Mouse (Mus musculus) hindbrain, postnatal 0 days (tissue): ENCODE results near the gene Fgf23. TPM values are rescaled to one million over a fixed set of nuclear protein-coding genes. Genes with fewer than 3 reads are reported as not detected.

ENCODE experiments used
- ATAC-seq: fragments of 200-750 bp; cut with Nextera tagmentation; 2 replicates; pipeline ENCODE4 v1.8.0; 2017; ENCODE audit warnings: mild to moderate bottlenecking, moderate TSS enrichment, moderate library complexity
- DNase-seq: peaks from one replicate; pipeline ENCODE4 v3.0.0-alpha.2; 2015; ENCODE audit warnings: low spot score
- H3K27ac ChIP-seq: fragments of 300-500 bp; sonication (generic); 2 replicates; pipeline ENCODE4 v1.5.1; 2014; ENCODE audit warnings: mild to moderate bottlenecking
- H3K27me3 ChIP-seq: fragments of 300-500 bp; sonication (generic); 2 replicates; pipeline ENCODE4 v1.6.1; 2014; ENCODE audit warnings: low read length, mixed read lengths; ENCODE audit not compliant: insufficient read depth
- H3K36me3 ChIP-seq: fragments of 300-500 bp; sonication (generic); 2 replicates; pipeline ENCODE4 v1.6.1; 2014; ENCODE audit warnings: low read length, mixed read lengths; ENCODE audit not compliant: insufficient read depth
- H3K4me1 ChIP-seq: fragments of 300-500 bp; sonication (generic); 2 replicates; pipeline ENCODE4 v1.6.1; 2014; ENCODE audit warnings: antibody characterized with exemption, low read length, mixed read lengths; ENCODE audit not compliant: insufficient read depth
- H3K4me2 ChIP-seq: fragments of 300-500 bp; sonication (generic); 2 replicates; pipeline ENCODE4 v1.6.1; 2014; ENCODE audit warnings: low read depth, mild to moderate bottlenecking, low read length, moderate library complexity, mixed read lengths
- H3K4me3 ChIP-seq: fragments of 300-500 bp; sonication (generic); 2 replicates; pipeline ENCODE4 v1.5.1; 2014; ENCODE audit warnings: low read length
- H3K9ac ChIP-seq: fragments of 300-500 bp; sonication (generic); replicated peaks from 2 replicates; pipeline ENCODE4 v1.6.1; 2014; ENCODE audit warnings: mild to moderate bottlenecking, low read length, moderate library complexity, mixed read lengths
- H3K9me3 ChIP-seq: fragments of 300-500 bp; sonication (generic); 2 replicates; pipeline ENCODE4 v1.6.1; 2016; ENCODE audit warnings: low read length, mixed read lengths
- CTCF ChIP-seq: IDR thresholded peaks from 2 replicates; pipeline ENCODE4 v1.5.1; 2016; ENCODE audit warnings: antibody characterized with exemption, control low read depth, low read depth
- WGBS: fragments of 180-500 bp; shearing (Covaris S2); extraction: QIAGEN DNeasy Blood & Tissue Kit; methylation state at CpG from one replicate; pipeline ENCODE4 v1.1.7; 2014; 5-methylcytosine and 5-hydroxymethylcytosine counted together
- polyA plus RNA-seq: library from polyadenylated mRNA; unstranded; fragments of >200 nt; fragmentation: Nextera tagmentation; extraction: Ambion mirVana; gene quantifications from 2 replicates; pipeline ENCODE4 v1.2.1, GENCODE M21; 2015
- total RNA-seq: library from RNA; depleted of rRNA; stranded (reverse); fragments of >200 nt; gene quantifications from 2 replicates; pipeline ENCODE4 v1.2.3, GENCODE M21; 2014

Fgf23 gene
- total and polyA plus RNA-seq, 2 experiments from 2014 or later = 0.28 to 1.8 TPM

GRCm38 (mm10) chr6:127108368-127109060 lies 35.8 kb downstream of the Fgf23 start:
- ATAC-seq = no peak
- TF ChIP-seq CTCF = no peak

GRCm38 (mm10) chr6:127109402-127109930 lies 36.8 kb downstream of the Fgf23 start, which contains the start of gene Tigar:
TSS of gene Tigar (minus strand) at chr6:127109557.
- no peak within 1 kb of the TSS; the same call in 1 of the 2 replicates for H3K27ac ChIP-seq

More at GRCm38 (mm10) chr6:127108368-127109060, 35.8 kb downstream of the Fgf23 start:
- peak overlapping the region; percentile 90 for H3K4me2 ChIP-seq
- H3K9me3 ChIP-seq = no peaks in the 10 kb centered on the region
- H3K36me3 ChIP-seq = no peaks in the 10 kb centered on the region
- peaks cover 7% of the 10 kb centered on the region; the same call in 1 of the 2 replicates for H3K4me1 ChIP-seq
- H3K9ac ChIP-seq = peak overlapping the region; percentile 55
- H3K4me3 ChIP-seq = peak overlapping the region; percentile 64
- no peak for DNase-seq
- H3K27ac ChIP-seq = no peak overlapping the region; the same call in 1 of the 2 replicates
- H3K27me3 ChIP-seq = no peaks in the 10 kb centered on the region
- WGBS = 35% methylated on average over 20 of the region's 20 CpGs

DNA sequence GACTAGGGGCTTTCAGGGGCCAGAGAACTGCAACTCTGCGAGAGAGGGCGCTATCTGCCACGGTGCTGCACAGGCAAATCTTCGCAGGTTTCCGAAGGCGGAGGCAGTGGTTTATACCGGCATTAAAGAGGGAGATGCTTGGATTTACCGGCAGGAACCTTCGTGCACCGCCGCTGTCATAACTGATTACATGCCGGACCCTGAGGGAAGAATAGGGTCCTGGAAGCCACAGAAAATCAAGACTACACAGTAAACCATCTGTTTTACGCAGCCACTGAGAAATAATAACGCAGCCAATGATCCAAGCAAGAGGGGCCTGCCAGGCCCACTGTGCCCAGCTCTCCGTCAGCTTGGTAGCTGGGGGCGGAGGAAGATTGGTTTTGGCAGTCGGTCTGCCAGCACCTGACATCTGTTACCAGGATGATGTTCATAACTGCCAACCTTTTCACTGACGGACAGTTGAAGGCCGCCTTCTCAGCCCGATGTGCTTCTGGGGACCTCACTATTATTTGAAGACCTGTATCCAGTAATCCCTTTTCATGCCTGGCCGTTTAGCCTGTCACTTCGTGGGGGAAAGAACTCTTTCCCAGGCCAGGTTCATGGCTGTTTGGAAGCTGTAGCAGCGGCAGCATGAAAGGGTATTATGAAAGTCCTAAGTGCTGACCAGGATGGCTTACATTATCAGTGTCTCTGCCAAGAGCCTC lies 42.2 kb downstream of the Fgf23 start:
- no peaks in the 10 kb centered on the region for H3K27me3 ChIP-seq
- WGBS = 42% methylated on average over 23 of the region's 23 CpGs
- peak; percentile 82 for DNase-seq
- H3K4me3 ChIP-seq = no peak overlapping the region
- H3K9me3 ChIP-seq = no peaks in the 10 kb centered on the region
- no peak; the same call in 1 of the 2 replicates for TF ChIP-seq CTCF
- peak overlapping the region; percentile 54 for H3K27ac ChIP-seq
- H3K36me3 ChIP-seq = no peaks in the 10 kb centered on the region
- peak; percentile 88 for ATAC-seq
- H3K9ac ChIP-seq = no peak overlapping the region
- no peaks in the 10 kb centered on the region for H3K4me1 ChIP-seq
- no peak overlapping the region for H3K4me2 ChIP-seq

More at GRCm38 (mm10) chr6:127109402-127109930, 36.8 kb downstream of the Fgf23 start, which contains the start of gene Tigar:
- ATAC-seq (peak; percentile 99), DNase-seq (peak; percentile 97)
- Histone ChIP-seq H3K4me1 (peaks cover 7% of the 10 kb centered on the region; the same call in 1 of the 2 replicates), H3K27me3 (no peaks in the 10 kb centered on the region), H3K36me3 (no peaks in the 10 kb centered on the region), H3K4me2 (peak within 1 kb of the TSS; percentile 90), H3K9ac (peak within 1 kb of the TSS; percentile 55), H3K4me3 (peak within 1 kb of the TSS; percentile 64), H3K9me3 (no peaks in the 10 kb centered on the region)
- 1% methylated on average over 37 of the region's 37 CpGs for WGBS
- TF ChIP-seq CTCF = peak; percentile 37; the same call in 1 of the 2 replicates

- Histone ChIP-seq H3K27me3 (no peaks in the 10 kb centered on the region), H3K4me1 (no peaks in the 10 kb centered on the region), H3K4me2 (no peak overlapping the region), H3K9me3 (no peaks in the 10 kb centered on the region), H3K27ac (no peak overlapping the region), H3K9ac (no peak overlapping the region), H3K36me3 (no peaks in the 10 kb centered on the region), H3K4me3 (no peak overlapping the region)
- peak; percentile 84 for TF ChIP-seq CTCF
- ATAC-seq (peak; percentile 67), DNase-seq (peak; percentile 46)
- 79% methylated on average over 4 of the region's 4 CpGs for WGBS
These were observed 49.6 kb downstream of the Fgf23 start for GRCm38 (mm10) chr6:127122221-127122806.

DNA sequence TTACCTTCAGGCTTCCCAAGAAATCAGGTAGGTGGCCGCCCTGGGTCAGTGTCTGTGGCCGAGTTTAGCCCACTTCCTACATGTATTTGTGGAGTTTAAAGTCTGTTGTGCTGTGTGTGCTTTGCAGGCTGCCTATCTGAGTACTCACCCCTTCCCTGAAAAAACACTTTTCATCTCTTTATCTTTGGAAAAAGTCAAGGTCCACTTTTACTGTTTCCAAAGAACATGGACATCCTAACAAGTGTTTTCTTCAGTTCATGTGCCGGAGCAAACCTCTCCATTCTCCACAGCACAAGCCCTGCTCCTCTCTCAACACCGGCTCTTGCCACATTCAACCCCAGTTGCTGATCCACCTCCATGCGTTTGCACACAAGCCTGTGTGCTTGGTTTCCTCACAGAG lies 50.3 kb downstream of the Fgf23 start:
- TF ChIP-seq CTCF = no peak
- Histone ChIP-seq H3K4me2 (no peak overlapping the region), H3K4me3 (no peak overlapping the region), H3K27me3 (no peaks in the 10 kb centered on the region), H3K4me1 (no peaks in the 10 kb centered on the region), H3K9me3 (no peaks in the 10 kb centered on the region), H3K9ac (no peak overlapping the region), H3K36me3 (no peaks in the 10 kb centered on the region; the same call in 1 of the 2 replicates), H3K27ac (no peak overlapping the region)
- ATAC-seq = no peak
- whole genome bisulfite sequencing = 89% methylated on average over 5 of the region's 5 CpGs
- no peak for DNase-seq

DNA sequence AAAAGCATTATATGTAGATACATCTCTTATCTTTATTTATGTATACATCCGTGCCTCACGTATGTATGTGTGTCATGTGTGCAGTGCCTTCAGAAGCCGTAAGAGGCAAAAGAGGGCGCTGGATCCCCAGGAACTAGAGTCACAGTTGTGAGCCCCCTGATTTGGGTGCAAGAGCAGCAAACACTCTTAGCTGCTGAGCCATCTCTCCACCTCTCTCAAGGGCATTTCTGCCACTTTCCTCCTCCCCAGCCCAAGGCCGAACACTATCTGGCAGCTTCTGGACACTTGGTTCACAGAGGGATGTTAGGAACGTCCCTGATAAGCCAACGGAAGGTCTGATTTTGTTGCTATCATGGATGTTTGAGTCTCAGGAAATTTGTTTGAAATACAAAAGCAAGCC lies 50.8 kb downstream of the Fgf23 start:
- WGBS = 88% methylated on average over 7 of the region's 7 CpGs
- no peaks in the 10 kb centered on the region for H3K9me3 ChIP-seq
- no peak overlapping the region for H3K4me2 ChIP-seq

More for the DNA sequence above, 50.8 kb downstream of the Fgf23 start:
- no peak for TF ChIP-seq CTCF
- no peak overlapping the region for H3K9ac ChIP-seq
- H3K36me3 ChIP-seq = no peaks in the 10 kb centered on the region; the same call in 1 of the 2 replicates
- no peaks in the 10 kb centered on the region for H3K4me1 ChIP-seq
- ATAC-seq (no peak), DNase-seq (no peak)
- no peak overlapping the region for H3K27ac ChIP-seq
- no peaks in the 10 kb centered on the region for H3K27me3 ChIP-seq
- H3K4me3 ChIP-seq = no peak overlapping the region
